Mouse (Mus musculus) hindbrain, postnatal 0 days (tissue): Measurements from ENCODE around the gene Rflna. TPM values are rescaled to one million over a fixed set of nuclear protein-coding genes. Genes with fewer than 3 reads are reported as not detected.
A peak's percentile ranks its signal among the peaks of the same experiment; 100 is the strongest.

Experiments
- ATAC-seq: fragments of 200-750 bp; cut with Nextera tagmentation; 2 replicates; pipeline ENCODE4 v1.8.0; 2017; ENCODE audit warnings: mild to moderate bottlenecking, moderate TSS enrichment, moderate library complexity
- DNase-seq: peaks from one replicate; pipeline ENCODE4 v3.0.0-alpha.2; 2015; ENCODE audit warnings: low spot score
- H3K27ac ChIP-seq: fragments of 300-500 bp; sonication (generic); 2 replicates; pipeline ENCODE4 v1.5.1; 2014; ENCODE audit warnings: mild to moderate bottlenecking
- H3K27me3 ChIP-seq: fragments of 300-500 bp; sonication (generic); 2 replicates; pipeline ENCODE4 v1.6.1; 2014; ENCODE audit warnings: low read length, mixed read lengths; ENCODE audit not compliant: insufficient read depth
- H3K36me3 ChIP-seq: fragments of 300-500 bp; sonication (generic); 2 replicates; pipeline ENCODE4 v1.6.1; 2014; ENCODE audit warnings: low read length, mixed read lengths; ENCODE audit not compliant: insufficient read depth
- H3K4me1 ChIP-seq: fragments of 300-500 bp; sonication (generic); 2 replicates; pipeline ENCODE4 v1.6.1; 2014; ENCODE audit warnings: antibody characterized with exemption, low read length, mixed read lengths; ENCODE audit not compliant: insufficient read depth
- H3K4me2 ChIP-seq: fragments of 300-500 bp; sonication (generic); 2 replicates; pipeline ENCODE4 v1.6.1; 2014; ENCODE audit warnings: low read depth, mild to moderate bottlenecking, low read length, moderate library complexity, mixed read lengths
- H3K4me3 ChIP-seq: fragments of 300-500 bp; sonication (generic); 2 replicates; pipeline ENCODE4 v1.5.1; 2014; ENCODE audit warnings: low read length
- H3K9ac ChIP-seq: fragments of 300-500 bp; sonication (generic); replicated peaks from 2 replicates; pipeline ENCODE4 v1.6.1; 2014; ENCODE audit warnings: mild to moderate bottlenecking, low read length, moderate library complexity, mixed read lengths
- H3K9me3 ChIP-seq: fragments of 300-500 bp; sonication (generic); 2 replicates; pipeline ENCODE4 v1.6.1; 2016; ENCODE audit warnings: low read length, mixed read lengths
- CTCF ChIP-seq: IDR thresholded peaks from 2 replicates; pipeline ENCODE4 v1.5.1; 2016; ENCODE audit warnings: antibody characterized with exemption, control low read depth, low read depth
- WGBS: fragments of 180-500 bp; shearing (Covaris S2); extraction: QIAGEN DNeasy Blood & Tissue Kit; methylation state at CpG from one replicate; pipeline ENCODE4 v1.1.7; 2014; 5-methylcytosine and 5-hydroxymethylcytosine counted together
- polyA plus RNA-seq: library from polyadenylated mRNA; unstranded; fragments of >200 nt; fragmentation: Nextera tagmentation; extraction: Ambion mirVana; gene quantifications from 2 replicates; pipeline ENCODE4 v1.2.1, GENCODE M21; 2015
- total RNA-seq: library from RNA; depleted of rRNA; stranded (reverse); fragments of >200 nt; gene quantifications from 2 replicates; pipeline ENCODE4 v1.2.3, GENCODE M21; 2014; rRNA removed

Gene Rflna
- total RNA-seq = 9.8 and 14.2 TPM in 2 replicates
- 7.4 and 7.5 TPM in 2 replicates for polyA plus RNA-seq

- 3% methylated on average over 38 of the region's 41 CpGs for WGBS
- Histone ChIP-seq H3K27ac (no peak within 1 kb of the TSS), H3K4me3 (peak within 1 kb of the TSS; percentile 32), H3K4me1 (peaks cover 6% of the 10 kb centered on the region; the same call in 1 of the 2 replicates), H3K36me3 (no peaks in the 10 kb centered on the region), H3K9me3 (no peaks in the 10 kb centered on the region), H3K4me2 (peak within 1 kb of the TSS; percentile 52), H3K9ac (peak within 1 kb of the TSS; percentile 41), H3K27me3 (no peaks in the 10 kb centered on the region; the same call in 1 of the 2 replicates)
- ATAC-seq = peak; percentile 34; the same call in 1 of the 2 replicates
- DNase-seq = peak; percentile 59
- TF ChIP-seq CTCF = no peak
These were observed at the start of gene Rflna for GRCm38 (mm10) chr5:125002969-125003872. Gene Rflna (plus strand): TSS chr5:125003221.

- H3K27ac ChIP-seq = no peak overlapping the region; the same call in 1 of the 2 replicates
- no peak for TF ChIP-seq CTCF
- H3K36me3 ChIP-seq = no peaks in the 10 kb centered on the region
- H3K4me3 ChIP-seq = no peak overlapping the region
- H3K4me2 ChIP-seq = no peak overlapping the region
- no peaks in the 10 kb centered on the region for H3K27me3 ChIP-seq
- no peak overlapping the region for H3K9ac ChIP-seq
- 66% methylated on average over 8 of the region's 8 CpGs for WGBS
- H3K4me1 ChIP-seq = peaks cover 3% of the 10 kb centered on the region; the same call in 1 of the 2 replicates
- no peaks in the 10 kb centered on the region for H3K9me3 ChIP-seq
- ATAC-seq (no peak), DNase-seq (peak; percentile 39)
These were observed 48.4 kb upstream of the Rflna start for GRCm38 (mm10) chr5:124954404-124955305.

- no peak overlapping the region for H3K4me3 ChIP-seq
- no peaks in the 10 kb centered on the region for H3K27me3 ChIP-seq
- peaks cover 11% of the 10 kb centered on the region; the same call in 1 of the 2 replicates for H3K4me1 ChIP-seq
- H3K9ac ChIP-seq = no peak overlapping the region
- no peak overlapping the region for H3K4me2 ChIP-seq
- no peaks in the 10 kb centered on the region for H3K9me3 ChIP-seq
- H3K27ac ChIP-seq = no peak overlapping the region
- ATAC-seq (no peak), DNase-seq (no peak)
- H3K36me3 ChIP-seq = no peaks in the 10 kb centered on the region
- TF ChIP-seq CTCF = no peak
- 70% methylated on average over 5 of the region's 5 CpGs for WGBS
These were observed 45.5 kb upstream of the Rflna start for GRCm38 (mm10) chr5:124957491-124957890.

DNA sequence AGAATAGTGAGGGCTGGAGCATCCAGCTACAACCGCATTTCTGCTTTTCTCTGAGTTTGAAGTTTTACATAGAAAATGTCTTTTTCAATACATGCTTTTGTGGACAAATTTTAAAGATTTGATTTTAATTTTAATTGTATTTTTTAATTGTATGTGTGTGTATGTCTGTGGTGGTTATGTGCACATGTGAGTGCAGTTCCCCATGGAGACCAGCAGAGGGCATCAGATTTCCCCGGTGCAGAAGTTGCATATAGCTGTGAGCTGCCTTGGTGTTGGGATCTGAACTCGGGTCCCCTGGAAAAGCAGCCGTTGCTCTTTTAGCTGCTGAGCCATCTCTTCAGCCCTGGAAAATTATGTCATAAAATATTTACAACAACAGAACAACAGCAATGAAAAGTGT is 43.9 kb upstream of the Rflna start:
- DNase-seq = no peak
- no peak for TF ChIP-seq CTCF
- no peak overlapping the region for H3K4me3 ChIP-seq
- no peak overlapping the region for H3K9ac ChIP-seq
- peaks cover 27% of the 10 kb centered on the region for H3K4me1 ChIP-seq
- H3K27me3 ChIP-seq = no peaks in the 10 kb centered on the region
- H3K27ac ChIP-seq = no peak overlapping the region
- no peaks in the 10 kb centered on the region for H3K36me3 ChIP-seq
- H3K9me3 ChIP-seq = no peaks in the 10 kb centered on the region
- no peak overlapping the region for H3K4me2 ChIP-seq
- 95% methylated on average over 4 of the region's 4 CpGs for WGBS
- ATAC-seq = no peak

- ATAC-seq (peak; percentile 64), DNase-seq (peak; percentile 79)
- H3K27me3 ChIP-seq = no peaks in the 10 kb centered on the region
- WGBS = 27% methylated on average over 18 of the region's 18 CpGs
- H3K27ac ChIP-seq = peak overlapping the region; percentile 75
- peak overlapping the region; percentile 33 for H3K4me2 ChIP-seq
- H3K36me3 ChIP-seq = no peaks in the 10 kb centered on the region
- TF ChIP-seq CTCF = peak; percentile 13; the same call in 1 of the 2 replicates
- no peaks in the 10 kb centered on the region for H3K9me3 ChIP-seq
- no peak overlapping the region for H3K9ac ChIP-seq
- H3K4me3 ChIP-seq = no peak overlapping the region
- H3K4me1 ChIP-seq = peaks cover 30% of the 10 kb centered on the region
These were observed 42.7 kb upstream of the Rflna start for GRCm38 (mm10) chr5:124960131-124960901.

DNA sequence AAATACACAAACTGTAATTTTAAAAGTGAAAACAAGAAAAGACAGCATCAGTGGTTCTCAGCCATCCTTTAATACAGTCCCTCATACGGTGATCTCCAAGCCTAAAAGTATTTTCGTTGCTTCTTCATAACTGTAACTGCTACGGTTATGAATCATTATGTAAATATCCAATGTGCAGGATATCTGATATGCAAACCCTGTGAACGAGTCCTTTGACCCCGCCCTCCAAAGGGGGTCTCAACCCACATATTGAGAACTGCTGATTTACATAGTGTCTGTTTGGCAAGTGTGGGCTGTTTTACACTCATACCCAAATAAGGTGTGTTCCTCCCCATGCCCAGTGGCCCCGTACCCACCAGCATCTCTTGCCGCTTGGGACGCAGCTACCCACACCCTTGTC is 41.6 kb upstream of the Rflna start:
- TF ChIP-seq CTCF = no peak
- no peak overlapping the region for H3K4me3 ChIP-seq
- no peaks in the 10 kb centered on the region for H3K36me3 ChIP-seq
- DNase-seq (no peak), ATAC-seq (no peak)
- no peaks in the 10 kb centered on the region for H3K27me3 ChIP-seq
- H3K4me1 ChIP-seq = peaks cover 30% of the 10 kb centered on the region
- H3K9ac ChIP-seq = no peak overlapping the region
- H3K9me3 ChIP-seq = no peaks in the 10 kb centered on the region
- WGBS = 80% methylated on average over 8 of the region's 8 CpGs
- H3K27ac ChIP-seq = no peak overlapping the region
- H3K4me2 ChIP-seq = no peak overlapping the region
